11 mouse cellular contexts compared by ENCODE assay signal in genomic region chr2:141288494-141288893, GRCm38 (mm10).
DNase-seq lines count a peak whose midpoint lies in the region; ATAC-seq and TF ChIP-seq lines count a peak whose summit lies in the region.
"Had no signal": no experiment of that assay in that cellular context is flagged by ENCODE, and none has a peak within 500 bp of the region (broad histone marks: within the 10 kb centered on the region; RNA-seq: fewer than 3 reads in every experiment).

No protein-coding gene starts in this region.

- 23% methylated on average over 7 of the region's 7 CpGs for WGBS in lung, embryonic 14.5 days
- 79% methylated on average over 7 of the region's 7 CpGs for WGBS in forebrain, embryonic 13.5 days

- TF ChIP-seq CTCF in lung, embryonic 14.5 days (IDR thresholded peaks at IDR 0.05; ENCODE audit: low read depth) = no peak

- peak; percentile 12 for DNase-seq in adrenal gland, postnatal 10 days
- DNase-seq in heart, adult 8-10 months (ENCODE audit: low spot score) = peak; percentile 54
- DNase-seq in kidney, adult 18-20 months = peak; percentile 58
- DNase-seq in lung, embryonic 14.5 days = peak; percentile 44
- no peak for DNase-seq in spleen, adult 12 weeks (ENCODE audit: low spot score)
- DNase-seq: retina, postnatal 1 day; thymus, postnatal 14 days had no signal

- no peaks in the 10 kb centered on the region for H3K9me3 ChIP-seq in lung, embryonic 14.5 days (ENCODE audit: low read depth, low read length)
- H3K9me3 ChIP-seq in forebrain, embryonic 13.5 days (replicated peaks) = no peaks in the 10 kb centered on the region
- H3K9me3 ChIP-seq: embryonic facial prominence, embryonic 15.5 days; hindbrain, embryonic 10.5 days had no signal

- 0 out of 2 replicates have a peak, but pooled peaks cover 3% of the 10 kb centered on the region for H3K4me1 ChIP-seq in lung, embryonic 14.5 days (ENCODE audit: insufficient read depth)
- H3K4me1 ChIP-seq in forebrain, embryonic 13.5 days = no peaks in the 10 kb centered on the region
- H3K4me1 ChIP-seq: hindbrain, embryonic 10.5 days had no signal

- no peaks in the 10 kb centered on the region for H3K36me3 ChIP-seq in lung, embryonic 14.5 days (ENCODE audit: insufficient read depth)
- no peaks in the 10 kb centered on the region for H3K36me3 ChIP-seq in forebrain, embryonic 13.5 days (ENCODE audit: poor library complexity, severe bottlenecking)
- H3K36me3 ChIP-seq: embryonic facial prominence, embryonic 15.5 days; hindbrain, embryonic 10.5 days had no signal

- H3K9ac ChIP-seq in lung, embryonic 14.5 days = no peak overlapping the region
- no peak overlapping the region for H3K9ac ChIP-seq in forebrain, embryonic 13.5 days
- H3K9ac ChIP-seq: embryonic facial prominence, embryonic 15.5 days had no signal

- H3K27me3 ChIP-seq in lung, embryonic 14.5 days (ENCODE audit: insufficient read depth, low read length) = no peaks in the 10 kb centered on the region
- no peaks in the 10 kb centered on the region for H3K27me3 ChIP-seq in forebrain, embryonic 13.5 days
- H3K27me3 ChIP-seq: embryonic facial prominence, embryonic 15.5 days had no signal

- H3K27ac ChIP-seq in lung, embryonic 14.5 days (ENCODE audit: low read depth) = no peak overlapping the region
- no peak overlapping the region for H3K27ac ChIP-seq in forebrain, embryonic 13.5 days
- H3K27ac ChIP-seq: embryonic facial prominence, embryonic 15.5 days; hindbrain, embryonic 10.5 days had no signal

- ATAC-seq in lung, embryonic 14.5 days (ENCODE audit: insufficient read depth) = peak; percentile 60
- ATAC-seq in erythroblast, adult 5-6 weeks (replicated peaks; ENCODE audit: low FRiP score, poor library complexity, severe bottlenecking) = no peak
- no peak for ATAC-seq in forebrain, embryonic 13.5 days

- no peak overlapping the region for H3K4me2 ChIP-seq in lung, embryonic 14.5 days
- no peak overlapping the region for H3K4me2 ChIP-seq in forebrain, embryonic 13.5 days
- H3K4me2 ChIP-seq: embryonic facial prominence, embryonic 15.5 days had no signal

- H3K4me3 ChIP-seq in lung, embryonic 14.5 days (ENCODE audit: low read depth, low read length) = no peak overlapping the region
- no peak overlapping the region for H3K4me3 ChIP-seq in forebrain, embryonic 13.5 days
- H3K4me3 ChIP-seq: embryonic facial prominence, embryonic 15.5 days; hindbrain, embryonic 10.5 days had no signal
